Mouse (Mus musculus): ENCODE measurements at regions not wholly inside any gene's neighbourhood (a gene's known extent, or its start where the extent isn't known, plus 50 kb on each side); places are given as distances from the start of the nearest gene placed in this dataset.
A peak's percentile ranks its signal among the peaks of the same experiment; 100 is the strongest.

- DNase-seq (ENCODE audit: low read depth, low spot score) = peak; percentile 40
Measured at GRCm38 (mm10) chr3:73134316-73134715, 76.7 kb upstream of the Slitrk3 start.

- no peak for DNase-seq (ENCODE audit: low read depth, low spot score)
Measured at GRCm38 (mm10) chr3:73125143-73125542, 67.5 kb upstream of the Slitrk3 start.

GRCm38 (mm10) chr3:73109102-73109501 is 51.5 kb upstream of the Slitrk3 start:
- no peak for DNase-seq (ENCODE audit: low read depth, low spot score)
